Mouse (Mus musculus): ENCODE measurements around the gene Psmb2.

Gene Psmb2

DNA sequence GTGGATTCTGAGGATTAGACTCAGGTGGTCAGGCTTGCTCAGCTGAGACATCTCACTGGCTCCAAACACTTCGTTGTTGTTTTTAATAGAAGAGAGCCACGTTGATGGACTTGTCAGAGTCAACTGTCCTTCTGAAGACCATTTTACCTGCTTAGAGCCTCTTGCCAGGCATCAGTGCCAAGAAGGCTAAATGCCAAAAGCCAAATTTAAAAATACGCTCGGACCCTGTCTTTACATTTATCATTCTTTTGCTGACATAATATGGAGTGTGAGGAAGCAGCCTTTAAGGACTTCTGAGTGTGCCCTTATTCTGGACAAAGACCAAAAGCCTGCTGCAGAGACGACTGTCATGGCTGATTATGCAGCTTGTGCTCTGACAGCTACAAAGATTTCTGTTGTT, 80.9 kb downstream of the Psmb2 start:
- ChIA-PET POLR2A (no interaction called here), CTCF (interaction anchor here in 1 of 4 experiments (1.0 kb wide), 1 partner anchor 18 kb away, joined by 3 read pairs; no protein-coding TSS in a partner anchor)

Measured in embryonic stem cell, embryonic (primary cell).